Mouse (Mus musculus): ENCODE measurements around the gene Zdhhc1. TPM values are rescaled to one million over a fixed set of nuclear protein-coding genes. Genes with fewer than 3 reads are reported as not detected.

Zdhhc1 gene
- polyA plus RNA-seq, 1 experiment from 2014 or later: 15.0 TPM

GRCm38 (mm10) chr8:105464595-105464994 lies 32.1 kb downstream of the Zdhhc1 start:
- H3K27ac ChIP-seq (replicated peaks; ENCODE audit: low read depth, low read length): no peak overlapping the region
- WGBS: 79% methylated on average over 7 of the region's 7 CpGs

GRCm38 (mm10) chr8:105461085-105461803 lies 35.5 kb downstream of the Zdhhc1 start:
- Histone ChIP-seq H3K4me1 (ENCODE audit: control insufficient read depth, insufficient read depth, low read length) (no peaks in the 10 kb centered on the region), H3K27me3 (ENCODE audit: control insufficient read depth, insufficient read depth, low read length) (no peaks in the 10 kb centered on the region), H3K9ac (replicated peaks; ENCODE audit: low read length) (no peak overlapping the region), H3K36me3 (replicated peaks; ENCODE audit: control insufficient read depth, insufficient read depth, low read depth, low read length) (no peaks in the 10 kb centered on the region), H3K4me2 (ENCODE audit: low read depth, low read length) (no peak overlapping the region), H3K9me3 (replicated peaks; ENCODE audit: control insufficient read depth, low read length) (no peaks in the 10 kb centered on the region), H3K27ac (replicated peaks; ENCODE audit: low read depth, low read length) (no peak overlapping the region), H3K4me3 (ENCODE audit: low read depth, low read length) (no peak overlapping the region)
- WGBS: 67% methylated on average over 13 of the region's 13 CpGs
- ATAC-seq (replicated peaks; ENCODE audit: insufficient number of reproducible peaks, low FRiP score, low TSS enrichment, low read depth) (no peak), DNase-seq (ENCODE audit: low spot score) (no peak)

More at GRCm38 (mm10) chr8:105464595-105464994, 32.1 kb downstream of the Zdhhc1 start:
- Histone ChIP-seq H3K4me2 (ENCODE audit: low read depth, low read length) (no peak overlapping the region), H3K4me1 (ENCODE audit: control insufficient read depth, insufficient read depth, low read length) (no peaks in the 10 kb centered on the region), H3K36me3 (replicated peaks; ENCODE audit: control insufficient read depth, insufficient read depth, low read depth, low read length) (no peaks in the 10 kb centered on the region), H3K27me3 (ENCODE audit: control insufficient read depth, insufficient read depth, low read length) (no peaks in the 10 kb centered on the region), H3K4me3 (ENCODE audit: low read depth, low read length) (no peak overlapping the region), H3K9ac (replicated peaks; ENCODE audit: low read length) (no peak overlapping the region), H3K9me3 (replicated peaks; ENCODE audit: control insufficient read depth, low read length) (no peaks in the 10 kb centered on the region)
- no peak for ATAC-seq (replicated peaks; ENCODE audit: insufficient number of reproducible peaks, low FRiP score, low TSS enrichment, low read depth)
- DNase-seq (ENCODE audit: low spot score): no peak

- no peaks in the 10 kb centered on the region for H3K9me3 ChIP-seq (replicated peaks; ENCODE audit: control insufficient read depth, low read length)
- no peak overlapping the region for H3K9ac ChIP-seq (replicated peaks; ENCODE audit: low read length)
- no peaks in the 10 kb centered on the region for H3K27me3 ChIP-seq (ENCODE audit: control insufficient read depth, insufficient read depth, low read length)
- ATAC-seq (replicated peaks; ENCODE audit: insufficient number of reproducible peaks, low FRiP score, low TSS enrichment, low read depth) (no peak), DNase-seq (ENCODE audit: low spot score) (no peak)
- no peak overlapping the region for H3K27ac ChIP-seq (replicated peaks; ENCODE audit: low read depth, low read length)
- WGBS: 65% methylated on average over 10 of the region's 10 CpGs
- H3K4me1 ChIP-seq (ENCODE audit: control insufficient read depth, insufficient read depth, low read length): no peaks in the 10 kb centered on the region
- no peak overlapping the region for H3K4me3 ChIP-seq (ENCODE audit: low read depth, low read length)
- no peak overlapping the region for H3K4me2 ChIP-seq (ENCODE audit: low read depth, low read length)
- no peaks in the 10 kb centered on the region for H3K36me3 ChIP-seq (replicated peaks; ENCODE audit: control insufficient read depth, insufficient read depth, low read depth, low read length)
These were observed 41.5 kb downstream of the Zdhhc1 start for GRCm38 (mm10) chr8:105455218-105455617.

- WGBS: 71% methylated on average over 5 of the region's 5 CpGs
- DNase-seq (ENCODE audit: low spot score): no peak
- Histone ChIP-seq H3K4me2 (ENCODE audit: low read depth, low read length) (no peak overlapping the region), H3K27ac (replicated peaks; ENCODE audit: low read depth, low read length) (no peak overlapping the region), H3K4me1 (ENCODE audit: control insufficient read depth, insufficient read depth, low read length) (no peaks in the 10 kb centered on the region), H3K9me3 (replicated peaks; ENCODE audit: control insufficient read depth, low read length) (no peaks in the 10 kb centered on the region), H3K36me3 (replicated peaks; ENCODE audit: control insufficient read depth, insufficient read depth, low read depth, low read length) (no peaks in the 10 kb centered on the region), H3K4me3 (ENCODE audit: low read depth, low read length) (no peak overlapping the region), H3K9ac (replicated peaks; ENCODE audit: low read length) (no peak overlapping the region), H3K27me3 (ENCODE audit: control insufficient read depth, insufficient read depth, low read length) (no peaks in the 10 kb centered on the region)
- 0 out of 2 replicates have a peak, but pooled peaks have one; percentile 14 for ATAC-seq (replicated peaks; ENCODE audit: insufficient number of reproducible peaks, low FRiP score, low TSS enrichment, low read depth)
These were observed 42.6 kb downstream of the Zdhhc1 start for GRCm38 (mm10) chr8:105454088-105454487.

- H3K4me2 ChIP-seq (ENCODE audit: low read depth, low read length): no peak overlapping the region
- H3K27ac ChIP-seq (replicated peaks; ENCODE audit: low read depth, low read length): no peak overlapping the region
- no peaks in the 10 kb centered on the region for H3K27me3 ChIP-seq (ENCODE audit: control insufficient read depth, insufficient read depth, low read length)
- no peak overlapping the region for H3K9ac ChIP-seq (replicated peaks; ENCODE audit: low read length)
- 72% methylated on average over 5 of the region's 5 CpGs for WGBS
- ATAC-seq (replicated peaks; ENCODE audit: insufficient number of reproducible peaks, low FRiP score, low TSS enrichment, low read depth) (no peak), DNase-seq (ENCODE audit: low spot score) (no peak)
- no peaks in the 10 kb centered on the region for H3K36me3 ChIP-seq (replicated peaks; ENCODE audit: control insufficient read depth, insufficient read depth, low read depth, low read length)
- no peak overlapping the region for H3K4me3 ChIP-seq (ENCODE audit: low read depth, low read length)
- no peaks in the 10 kb centered on the region for H3K9me3 ChIP-seq (replicated peaks; ENCODE audit: control insufficient read depth, low read length)
- no peaks in the 10 kb centered on the region for H3K4me1 ChIP-seq (ENCODE audit: control insufficient read depth, insufficient read depth, low read length)
These were observed 43.4 kb downstream of the Zdhhc1 start for GRCm38 (mm10) chr8:105453296-105453695.

GRCm38 (mm10) chr8:105451903-105452603 lies 44.6 kb downstream of the Zdhhc1 start:
- no peak overlapping the region for H3K4me2 ChIP-seq (ENCODE audit: low read depth, low read length)
- WGBS: 67% methylated on average over 15 of the region's 15 CpGs
- DNase-seq (ENCODE audit: low spot score) (no peak), ATAC-seq (replicated peaks; ENCODE audit: insufficient number of reproducible peaks, low FRiP score, low TSS enrichment, low read depth) (no peak)
- no peak overlapping the region for H3K27ac ChIP-seq (replicated peaks; ENCODE audit: low read depth, low read length)
- H3K4me3 ChIP-seq (ENCODE audit: low read depth, low read length): no peak overlapping the region
- H3K36me3 ChIP-seq (replicated peaks; ENCODE audit: control insufficient read depth, insufficient read depth, low read depth, low read length): no peaks in the 10 kb centered on the region
- no peaks in the 10 kb centered on the region for H3K4me1 ChIP-seq (ENCODE audit: control insufficient read depth, insufficient read depth, low read length)
- H3K9ac ChIP-seq (replicated peaks; ENCODE audit: low read length): no peak overlapping the region
- H3K27me3 ChIP-seq (ENCODE audit: control insufficient read depth, insufficient read depth, low read length): no peaks in the 10 kb centered on the region
- H3K9me3 ChIP-seq (replicated peaks; ENCODE audit: control insufficient read depth, low read length): no peaks in the 10 kb centered on the region

- ATAC-seq (replicated peaks; ENCODE audit: insufficient number of reproducible peaks, low FRiP score, low TSS enrichment, low read depth) (no peak), DNase-seq (ENCODE audit: low spot score) (no peak)
- 54% methylated on average over 1 of the region's 1 CpGs for WGBS
- H3K4me2 ChIP-seq (ENCODE audit: low read depth, low read length): no peak overlapping the region
- H3K27ac ChIP-seq (replicated peaks; ENCODE audit: low read depth, low read length): no peak overlapping the region
- no peak overlapping the region for H3K4me3 ChIP-seq (ENCODE audit: low read depth, low read length)
- H3K9ac ChIP-seq (replicated peaks; ENCODE audit: low read length): no peak overlapping the region
- no peaks in the 10 kb centered on the region for H3K27me3 ChIP-seq (ENCODE audit: control insufficient read depth, insufficient read depth, low read length)
- no peaks in the 10 kb centered on the region for H3K9me3 ChIP-seq (replicated peaks; ENCODE audit: control insufficient read depth, low read length)
- H3K36me3 ChIP-seq (replicated peaks; ENCODE audit: control insufficient read depth, insufficient read depth, low read depth, low read length): no peaks in the 10 kb centered on the region
- H3K4me1 ChIP-seq (ENCODE audit: control insufficient read depth, insufficient read depth, low read length): no peaks in the 10 kb centered on the region
These were observed 45.7 kb downstream of the Zdhhc1 start for GRCm38 (mm10) chr8:105450977-105451376.

- no peaks in the 10 kb centered on the region for H3K36me3 ChIP-seq (replicated peaks; ENCODE audit: control insufficient read depth, insufficient read depth, low read depth, low read length)
- DNase-seq (ENCODE audit: low spot score) (no peak), ATAC-seq (replicated peaks; ENCODE audit: insufficient number of reproducible peaks, low FRiP score, low TSS enrichment, low read depth) (no peak)
- H3K4me2 ChIP-seq (ENCODE audit: low read depth, low read length): no peak overlapping the region
- 91% methylated on average over 5 of the region's 5 CpGs for WGBS
- H3K9me3 ChIP-seq (replicated peaks; ENCODE audit: control insufficient read depth, low read length): no peaks in the 10 kb centered on the region
- no peaks in the 10 kb centered on the region for H3K27me3 ChIP-seq (ENCODE audit: control insufficient read depth, insufficient read depth, low read length)
- no peak overlapping the region for H3K4me3 ChIP-seq (ENCODE audit: low read depth, low read length)
- H3K4me1 ChIP-seq (ENCODE audit: control insufficient read depth, insufficient read depth, low read length): no peaks in the 10 kb centered on the region
- H3K9ac ChIP-seq (replicated peaks; ENCODE audit: low read length): no peak overlapping the region
- H3K27ac ChIP-seq (replicated peaks; ENCODE audit: low read depth, low read length): no peak overlapping the region
These were observed 48.1 kb downstream of the Zdhhc1 start for GRCm38 (mm10) chr8:105448596-105448995.

All from embryonic facial prominence, embryonic 11.5 days (tissue).